Mouse (Mus musculus): ENCODE measurements around the gene Klc3. TPM values are rescaled to one million over a fixed set of nuclear protein-coding genes. Genes with fewer than 3 reads are reported as not detected.

Klc3 gene
- polyA plus RNA-seq, 1 experiment = 2.3 TPM

- Histone ChIP-seq H3K27me3 (ENCODE audit: control insufficient read depth, insufficient read depth, low read length) (peaks cover 6% of the 10 kb centered on the region), H3K4me3 (ENCODE audit: extremely low read depth, insufficient read depth, insufficient read length) (no peak overlapping the region), H3K36me3 (ENCODE audit: control insufficient read depth, insufficient read depth, low read length) (no peaks in the 10 kb centered on the region), H3K4me1 (ENCODE audit: control insufficient read depth, insufficient read depth, insufficient read length) (peaks cover 12% of the 10 kb centered on the region), H3K27ac (ENCODE audit: insufficient read depth, low read length) (no peak overlapping the region)
- TF ChIP-seq POLR2A (IDR thresholded peaks at IDR 0.05; ENCODE audit: low read depth, low read length) (no peak), CTCF (IDR thresholded peaks at IDR 0.05; ENCODE audit: extremely low read depth, insufficient read depth, insufficient read length, insufficient replicate concordance) (peak; percentile 83)
- DNase-seq (ENCODE audit: low read depth in 1 of 2, low spot score in 2 of 2) = peak in 1 of 2 experiments; percentile 66
- WGBS = 8% methylated on average over 18 of the region's 18 CpGs
Observed at GRCm38 (mm10) chr7:19363881-19364280, 40.0 kb downstream of the Klc3 start.

- TF ChIP-seq CTCF (IDR thresholded peaks at IDR 0.05; ENCODE audit: extremely low read depth, insufficient read depth, insufficient read length, insufficient replicate concordance) = no peak
- TF ChIP-seq POLR2A (IDR thresholded peaks at IDR 0.05; ENCODE audit: low read depth, low read length) = no peak
- Histone ChIP-seq H3K36me3 (ENCODE audit: control insufficient read depth, insufficient read depth, low read length) (no peaks in the 10 kb centered on the region), H3K27me3 (ENCODE audit: control insufficient read depth, insufficient read depth, low read length) (peaks cover 6% of the 10 kb centered on the region), H3K4me3 (ENCODE audit: extremely low read depth, insufficient read depth, insufficient read length) (no peak overlapping the region), H3K4me1 (ENCODE audit: control insufficient read depth, insufficient read depth, insufficient read length) (peaks cover 12% of the 10 kb centered on the region), H3K27ac (ENCODE audit: insufficient read depth, low read length) (no peak overlapping the region)
- no peak for DNase-seq (ENCODE audit: low read depth in 1 of 2, low spot score in 2 of 2)
- 89% methylated on average over 4 of the region's 4 CpGs for WGBS
Observed at GRCm38 (mm10) chr7:19362276-19362675, 41.6 kb downstream of the Klc3 start.

GRCm38 (mm10) chr7:19361720-19362119 lies 42.2 kb downstream of the Klc3 start:
- Histone ChIP-seq H3K4me3 (ENCODE audit: extremely low read depth, insufficient read depth, insufficient read length) (no peak overlapping the region), H3K27me3 (ENCODE audit: control insufficient read depth, insufficient read depth, low read length) (peaks cover 6% of the 10 kb centered on the region), H3K4me1 (ENCODE audit: control insufficient read depth, insufficient read depth, insufficient read length) (peaks cover 12% of the 10 kb centered on the region), H3K36me3 (ENCODE audit: control insufficient read depth, insufficient read depth, low read length) (no peaks in the 10 kb centered on the region), H3K27ac (ENCODE audit: insufficient read depth, low read length) (no peak overlapping the region)
- TF ChIP-seq CTCF (IDR thresholded peaks at IDR 0.05; ENCODE audit: extremely low read depth, insufficient read depth, insufficient read length, insufficient replicate concordance) = peak; percentile 63; the same call in 1 of the 2 replicates
- TF ChIP-seq POLR2A (IDR thresholded peaks at IDR 0.05; ENCODE audit: low read depth, low read length) = no peak
- 10% methylated on average over 16 of the region's 16 CpGs for WGBS
- DNase-seq (ENCODE audit: low read depth in 1 of 2, low spot score in 2 of 2) = peak; percentile 56 to 72

GRCm38 (mm10) chr7:19360944-19361343 lies 43.0 kb downstream of the Klc3 start:
- peak in 1 of 2 experiments; percentile 54 for DNase-seq (ENCODE audit: low read depth in 1 of 2, low spot score in 2 of 2)
- Histone ChIP-seq H3K27ac (ENCODE audit: insufficient read depth, low read length) (no peak overlapping the region), H3K4me1 (ENCODE audit: control insufficient read depth, insufficient read depth, insufficient read length) (peaks cover 12% of the 10 kb centered on the region), H3K4me3 (ENCODE audit: extremely low read depth, insufficient read depth, insufficient read length) (peak overlapping the region; percentile 56; the same call in 1 of the 2 replicates), H3K27me3 (ENCODE audit: control insufficient read depth, insufficient read depth, low read length) (peaks cover 6% of the 10 kb centered on the region), H3K36me3 (ENCODE audit: control insufficient read depth, insufficient read depth, low read length) (no peaks in the 10 kb centered on the region)
- TF ChIP-seq POLR2A (IDR thresholded peaks at IDR 0.05; ENCODE audit: low read depth, low read length) (no peak), CTCF (IDR thresholded peaks at IDR 0.05; ENCODE audit: extremely low read depth, insufficient read depth, insufficient read length, insufficient replicate concordance) (no peak)
- WGBS = under 1% methylated on average over 27 of the region's 27 CpGs

GRCm38 (mm10) chr7:19359892-19360641 lies 43.8 kb downstream of the Klc3 start:
- DNase-seq (ENCODE audit: low read depth in 1 of 2, low spot score in 2 of 2) = peak in 1 of 2 experiments; percentile 55
- Histone ChIP-seq H3K4me1 (ENCODE audit: control insufficient read depth, insufficient read depth, insufficient read length) (peaks cover 12% of the 10 kb centered on the region), H3K27ac (ENCODE audit: insufficient read depth, low read length) (no peak overlapping the region), H3K27me3 (ENCODE audit: control insufficient read depth, insufficient read depth, low read length) (peaks cover 6% of the 10 kb centered on the region), H3K36me3 (ENCODE audit: control insufficient read depth, insufficient read depth, low read length) (no peaks in the 10 kb centered on the region), H3K4me3 (ENCODE audit: extremely low read depth, insufficient read depth, insufficient read length) (peak overlapping the region; percentile 81)
- no peak for TF ChIP-seq CTCF (IDR thresholded peaks at IDR 0.05; ENCODE audit: extremely low read depth, insufficient read depth, insufficient read length, insufficient replicate concordance)
- no peak for TF ChIP-seq POLR2A (IDR thresholded peaks at IDR 0.05; ENCODE audit: low read depth, low read length)
- WGBS = under 1% methylated on average over 45 of the region's 45 CpGs

- peak within 1 kb of the TSS; percentile 81 for H3K4me3 ChIP-seq (ENCODE audit: extremely low read depth, insufficient read depth, insufficient read length)
- no peak for TF ChIP-seq CTCF (IDR thresholded peaks at IDR 0.05; ENCODE audit: extremely low read depth, insufficient read depth, insufficient read length, insufficient replicate concordance)
- no peak for TF ChIP-seq POLR2A (IDR thresholded peaks at IDR 0.05; ENCODE audit: low read depth, low read length)
- DNase-seq (ENCODE audit: low read depth in 1 of 2, low spot score in 2 of 2) = peak; percentile 75 to 84
- peaks cover 4% of the 10 kb centered on the region; the same call in 1 of the 2 replicates for H3K36me3 ChIP-seq (ENCODE audit: control insufficient read depth, insufficient read depth, low read length)
- under 1% methylated on average over 31 of the region's 31 CpGs for WGBS
- H3K27me3 ChIP-seq (ENCODE audit: control insufficient read depth, insufficient read depth, low read length) = peaks cover 6% of the 10 kb centered on the region
- H3K27ac ChIP-seq (ENCODE audit: insufficient read depth, low read length) = peak within 1 kb of the TSS; percentile 41; the same call in 1 of the 2 replicates
- peaks cover 12% of the 10 kb centered on the region for H3K4me1 ChIP-seq (ENCODE audit: control insufficient read depth, insufficient read depth, insufficient read length)
Observed at GRCm38 (mm10) chr7:19359299-19359891, 44.5 kb downstream of the Klc3 start, which contains the start of the genes Cd3eap and Ppp1r13l. Gene Cd3eap, minus strand, starts transcription at chr7:19359483. Gene Ppp1r13l, plus strand, starts transcription at chr7:19359749.
